Mouse (Mus musculus): ENCODE results near the gene Ntrk2. TPM values are rescaled to one million over a fixed set of nuclear protein-coding genes. Genes with fewer than 3 reads are reported as not detected.

Gene Ntrk2
- total and polyA plus RNA-seq, 3 experiments, result 0.11 TPM; not detected in 2

- DNase-seq (ENCODE audit: low spot score), result no peak
- no peaks in the 10 kb centered on the region for H3K4me1 ChIP-seq (ENCODE audit: insufficient read depth, low read depth, low read length)
- no peak overlapping the region for H3K4me3 ChIP-seq (ENCODE audit: low read depth, low read length)
- H3K9me3 ChIP-seq (replicated peaks), result peaks cover 54% of the 10 kb centered on the region
- no peak for ATAC-seq (ENCODE audit: extremely low read depth, insufficient number of reproducible peaks, low FRiP score, poor library complexity, severe bottlenecking)
- H3K36me3 ChIP-seq (replicated peaks), result no peaks in the 10 kb centered on the region
- TF ChIP-seq POLR2AphosphoS5 (IDR thresholded peaks at IDR 0.05; ENCODE audit: insufficient replicate concordance, low read depth, low read length) (no peak), GATA2 (IDR thresholded peaks at IDR 0.05; ENCODE audit: borderline replicate concordance, low read depth, low read length) (no peak), TAL1 (conservative IDR thresholded peaks at IDR 0.05; ENCODE audit: low read depth, low read length) (no peak), GATA1 (IDR thresholded peaks at IDR 0.05; ENCODE audit: borderline replicate concordance, low read length) (no peak), CTCF (IDR thresholded peaks at IDR 0.05; ENCODE audit: low read depth, low read length) (no peak)
- no peaks in the 10 kb centered on the region for H3K27me3 ChIP-seq (ENCODE audit: insufficient read depth, low read length)
These were observed 90.0 kb downstream of the Ntrk2 start for GRCm38 (mm10) chr13:58896254-58896910.

DNA sequence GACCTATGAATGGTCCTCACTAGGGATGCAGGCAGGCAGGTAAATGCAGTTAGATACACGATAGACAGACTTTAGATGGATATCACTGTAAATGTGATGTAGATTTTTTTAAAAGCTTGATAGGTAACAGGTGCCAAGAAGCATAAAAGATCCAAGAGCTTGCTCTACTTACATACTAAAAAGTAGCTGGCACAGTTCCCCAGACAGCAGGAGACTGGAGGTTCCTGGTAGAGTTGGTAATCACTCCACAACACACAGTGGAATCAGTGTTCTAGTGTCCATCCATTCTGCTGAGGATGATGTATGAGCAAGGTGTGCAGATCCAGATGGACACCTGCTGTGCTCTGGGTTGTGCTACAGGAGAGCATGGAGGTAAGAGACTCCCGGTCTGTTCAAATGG, 93.0 kb downstream of the Ntrk2 start:
- ATAC-seq (ENCODE audit: extremely low read depth, insufficient number of reproducible peaks, low FRiP score, poor library complexity, severe bottlenecking) (no peak), DNase-seq (ENCODE audit: low spot score) (no peak)
- H3K4me1 ChIP-seq (ENCODE audit: insufficient read depth, low read depth, low read length), result no peaks in the 10 kb centered on the region
- H3K9me3 ChIP-seq (replicated peaks), result peaks cover 68% of the 10 kb centered on the region
- H3K27me3 ChIP-seq (ENCODE audit: insufficient read depth, low read length), result no peaks in the 10 kb centered on the region
- H3K36me3 ChIP-seq (replicated peaks), result no peaks in the 10 kb centered on the region
- TF ChIP-seq POLR2AphosphoS5 (IDR thresholded peaks at IDR 0.05; ENCODE audit: insufficient replicate concordance, low read depth, low read length) (no peak), CTCF (IDR thresholded peaks at IDR 0.05; ENCODE audit: low read depth, low read length) (no peak), GATA2 (IDR thresholded peaks at IDR 0.05; ENCODE audit: borderline replicate concordance, low read depth, low read length) (no peak), TAL1 (conservative IDR thresholded peaks at IDR 0.05; ENCODE audit: low read depth, low read length) (no peak), GATA1 (IDR thresholded peaks at IDR 0.05; ENCODE audit: borderline replicate concordance, low read length) (no peak)
- H3K4me3 ChIP-seq (ENCODE audit: low read depth, low read length), result no peak overlapping the region

DNA sequence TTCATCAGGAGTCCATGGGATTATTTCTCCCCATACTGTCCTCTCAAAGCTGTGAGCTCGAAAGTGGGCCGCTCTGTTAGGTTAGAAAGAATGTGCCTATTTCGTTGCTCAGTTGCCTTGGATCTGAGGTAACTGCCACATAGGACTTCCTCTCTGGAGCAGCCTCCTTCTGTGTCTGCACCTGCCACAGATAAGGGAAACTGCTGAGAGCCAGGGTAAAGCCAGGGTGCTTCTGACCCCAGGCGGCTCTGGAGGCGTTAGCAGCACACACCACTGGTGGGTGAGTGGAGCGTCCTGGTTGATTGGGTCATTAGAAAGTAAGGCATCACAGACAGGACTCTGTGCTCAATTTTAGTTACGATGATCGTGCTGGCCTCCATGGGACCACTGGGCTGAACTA, 95.9 kb downstream of the Ntrk2 start:
- H3K9me3 ChIP-seq (replicated peaks), result peaks cover 75% of the 10 kb centered on the region
- TF ChIP-seq GATA1 (IDR thresholded peaks at IDR 0.05; ENCODE audit: borderline replicate concordance, low read length) (no peak), CTCF (IDR thresholded peaks at IDR 0.05; ENCODE audit: low read depth, low read length) (no peak), TAL1 (conservative IDR thresholded peaks at IDR 0.05; ENCODE audit: low read depth, low read length) (no peak), GATA2 (IDR thresholded peaks at IDR 0.05; ENCODE audit: borderline replicate concordance, low read depth, low read length) (no peak), POLR2AphosphoS5 (IDR thresholded peaks at IDR 0.05; ENCODE audit: insufficient replicate concordance, low read depth, low read length) (no peak)
- no peak for DNase-seq (ENCODE audit: low spot score)
- H3K36me3 ChIP-seq (replicated peaks), result no peaks in the 10 kb centered on the region
- H3K4me1 ChIP-seq (ENCODE audit: insufficient read depth, low read depth, low read length), result no peaks in the 10 kb centered on the region
- no peaks in the 10 kb centered on the region for H3K27me3 ChIP-seq (ENCODE audit: insufficient read depth, low read length)
- no peak for ATAC-seq (ENCODE audit: extremely low read depth, insufficient number of reproducible peaks, low FRiP score, poor library complexity, severe bottlenecking)
- no peak overlapping the region for H3K4me3 ChIP-seq (ENCODE audit: low read depth, low read length)

GRCm38 (mm10) chr13:58904742-58905735, 98.7 kb downstream of the Ntrk2 start:
- ATAC-seq (ENCODE audit: extremely low read depth, insufficient number of reproducible peaks, low FRiP score, poor library complexity, severe bottlenecking) (no peak), DNase-seq (ENCODE audit: low spot score) (no peak)
- Histone ChIP-seq H3K4me3 (ENCODE audit: low read depth, low read length) (no peak overlapping the region), H3K27me3 (ENCODE audit: insufficient read depth, low read length) (no peaks in the 10 kb centered on the region), H3K9me3 (replicated peaks) (peaks cover 79% of the 10 kb centered on the region), H3K36me3 (replicated peaks) (no peaks in the 10 kb centered on the region), H3K4me1 (ENCODE audit: insufficient read depth, low read depth, low read length) (no peaks in the 10 kb centered on the region)
- TF ChIP-seq POLR2AphosphoS5 (IDR thresholded peaks at IDR 0.05; ENCODE audit: insufficient replicate concordance, low read depth, low read length) (no peak), CTCF (IDR thresholded peaks at IDR 0.05; ENCODE audit: low read depth, low read length) (no peak), GATA2 (IDR thresholded peaks at IDR 0.05; ENCODE audit: borderline replicate concordance, low read depth, low read length) (no peak), TAL1 (conservative IDR thresholded peaks at IDR 0.05; ENCODE audit: low read depth, low read length) (no peak), GATA1 (IDR thresholded peaks at IDR 0.05; ENCODE audit: borderline replicate concordance, low read length) (no peak)

DNA sequence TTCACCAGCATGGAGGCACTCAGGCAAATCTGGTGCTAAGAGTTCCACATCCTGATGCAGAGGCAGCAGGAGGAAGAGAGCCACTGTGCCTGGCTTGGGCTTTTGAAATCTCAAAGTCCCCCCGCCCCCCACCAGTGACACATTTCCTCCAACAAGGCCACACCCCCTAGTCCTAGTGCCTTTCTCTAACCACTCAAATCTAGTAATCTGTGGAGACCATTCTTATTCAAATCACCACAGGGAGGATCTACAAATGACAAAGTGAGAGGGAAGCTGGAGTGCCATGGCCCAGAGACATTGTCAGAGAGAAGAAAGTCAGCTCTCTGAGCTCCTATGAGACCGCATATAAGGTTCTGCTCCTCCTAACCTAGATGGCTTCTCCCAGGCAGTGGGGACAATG, 105.6 kb downstream of the Ntrk2 start:
- ATAC-seq (ENCODE audit: extremely low read depth, insufficient number of reproducible peaks, low FRiP score, poor library complexity, severe bottlenecking) (no peak), DNase-seq (ENCODE audit: low spot score) (no peak)
- no peaks in the 10 kb centered on the region for H3K36me3 ChIP-seq (replicated peaks)
- H3K9me3 ChIP-seq (replicated peaks), result peaks cover 75% of the 10 kb centered on the region
- no peaks in the 10 kb centered on the region for H3K27me3 ChIP-seq (ENCODE audit: insufficient read depth, low read length)
- no peaks in the 10 kb centered on the region for H3K4me1 ChIP-seq (ENCODE audit: insufficient read depth, low read depth, low read length)
- TF ChIP-seq TAL1 (conservative IDR thresholded peaks at IDR 0.05; ENCODE audit: low read depth, low read length) (no peak), POLR2AphosphoS5 (IDR thresholded peaks at IDR 0.05; ENCODE audit: insufficient replicate concordance, low read depth, low read length) (no peak), GATA1 (IDR thresholded peaks at IDR 0.05; ENCODE audit: borderline replicate concordance, low read length) (no peak), CTCF (IDR thresholded peaks at IDR 0.05; ENCODE audit: low read depth, low read length) (no peak), GATA2 (IDR thresholded peaks at IDR 0.05; ENCODE audit: borderline replicate concordance, low read depth, low read length) (no peak)
- no peak overlapping the region for H3K4me3 ChIP-seq (ENCODE audit: low read depth, low read length)

GRCm38 (mm10) chr13:58912559-58912958, 106.2 kb downstream of the Ntrk2 start:
- no peaks in the 10 kb centered on the region for H3K36me3 ChIP-seq (replicated peaks)
- ATAC-seq (ENCODE audit: extremely low read depth, insufficient number of reproducible peaks, low FRiP score, poor library complexity, severe bottlenecking) (no peak), DNase-seq (ENCODE audit: low spot score) (no peak)
- H3K27me3 ChIP-seq (ENCODE audit: insufficient read depth, low read length), result no peaks in the 10 kb centered on the region
- H3K4me3 ChIP-seq (ENCODE audit: low read depth, low read length), result no peak overlapping the region
- no peaks in the 10 kb centered on the region for H3K4me1 ChIP-seq (ENCODE audit: insufficient read depth, low read depth, low read length)
- no peak for TF ChIP-seq POLR2AphosphoS5 (IDR thresholded peaks at IDR 0.05; ENCODE audit: insufficient replicate concordance, low read depth, low read length)
- TF ChIP-seq CTCF (IDR thresholded peaks at IDR 0.05; ENCODE audit: low read depth, low read length), result no peak
- no peak for TF ChIP-seq TAL1 (conservative IDR thresholded peaks at IDR 0.05; ENCODE audit: low read depth, low read length)
- TF ChIP-seq GATA2 (IDR thresholded peaks at IDR 0.05; ENCODE audit: borderline replicate concordance, low read depth, low read length), result no peak
- TF ChIP-seq GATA1 (IDR thresholded peaks at IDR 0.05; ENCODE audit: borderline replicate concordance, low read length), result no peak
- H3K9me3 ChIP-seq (replicated peaks), result peaks cover 72% of the 10 kb centered on the region
